Mouse (Mus musculus) spleen, postnatal 4 days (tissue): ENCODE results near the gene Olfr875.
"Not testable (repeated sequence)": the region's sequence is repeated elsewhere in the genome, so short reads cannot be mapped to it uniquely, and the experiment has no call there.

Experiments used
- DNase-seq, 2 experiments: peaks; one replicate each; pipeline ENCODE4 v3.0.0; 2022; ENCODE audit warnings: low spot score in 2 of 2

Olfr875 gene

GRCm38 (mm10) chr9:37771759-37772158, at the start of gene Olfr875:
TSS of gene Olfr875 (plus strand) at chr9:37771857.
- no peak for DNase-seq

GRCm38 (mm10) chr9:37734310-37734709, 37.3 kb upstream of the Olfr875 start:
- DNase-seq, result no peak

GRCm38 (mm10) chr9:37744806-37745205, 26.9 kb upstream of the Olfr875 start, which contains the start of gene Olfr874:
TSS of gene Olfr874 (plus strand) at chr9:37745106.
- no peak for DNase-seq

GRCm38 (mm10) chr9:37750319-37751075, 21.2 kb upstream of the Olfr875 start:
- no peak for DNase-seq

- no peak for DNase-seq
Measured at GRCm38 (mm10) chr9:37751467-37751866, 20.2 kb upstream of the Olfr875 start.

GRCm38 (mm10) chr9:37752006-37752405, 19.7 kb upstream of the Olfr875 start:
- no peak for DNase-seq

DNA sequence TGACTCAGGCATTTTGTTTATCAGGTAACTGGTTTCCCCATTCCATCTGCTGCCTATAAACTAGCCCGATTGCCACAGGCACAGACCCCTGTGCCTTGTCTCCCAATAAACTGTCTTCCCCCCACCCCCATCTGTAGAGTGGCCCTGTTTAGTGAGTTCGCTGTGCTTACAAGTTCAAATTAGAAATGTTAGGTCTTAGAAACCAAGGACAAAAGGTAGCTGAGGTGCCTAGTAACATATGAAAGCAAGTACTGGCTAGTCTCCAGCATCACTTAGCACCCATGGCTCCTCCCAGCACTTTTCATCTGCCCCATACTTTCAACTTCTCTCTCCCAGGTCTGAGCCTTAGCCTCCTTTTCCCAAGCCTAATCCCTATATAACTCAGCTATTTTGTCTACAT, 9.9 kb upstream of the Olfr875 start:
- DNase-seq, result no peak

DNA sequence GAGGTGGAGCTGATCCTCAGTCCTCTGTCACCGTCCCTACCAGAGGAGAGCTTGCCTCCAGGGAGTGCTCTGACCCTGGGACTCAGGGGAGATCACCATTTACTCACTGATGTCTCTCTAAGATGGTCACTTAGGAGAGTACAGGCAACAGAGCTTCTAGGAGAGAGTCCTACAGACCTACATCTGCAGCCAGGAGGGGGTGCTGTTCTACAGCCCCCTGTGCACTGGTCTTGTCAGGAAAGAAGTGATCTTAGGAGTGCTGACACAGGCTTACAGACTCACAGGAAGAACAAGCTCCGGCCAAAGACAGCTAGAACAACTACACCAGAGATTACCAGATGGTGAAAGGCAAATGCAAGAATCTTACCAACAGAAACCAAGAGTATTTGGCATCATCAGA, 9.1 kb upstream of the Olfr875 start:
- DNase-seq, result no peak

GRCm38 (mm10) chr9:37770661-37771060, 996 bp upstream of the Olfr875 start:
- no peak for DNase-seq

- DNase-seq, result no peak
Measured at GRCm38 (mm10) chr9:37782766-37783260, 11.2 kb downstream of the Olfr875 start.

GRCm38 (mm10) chr9:37783394-37784387, 12.0 kb downstream of the Olfr875 start:
- not testable (repeated sequence) for DNase-seq

GRCm38 (mm10) chr9:37786411-37786810, 14.8 kb downstream of the Olfr875 start:
- no peak for DNase-seq

DNA sequence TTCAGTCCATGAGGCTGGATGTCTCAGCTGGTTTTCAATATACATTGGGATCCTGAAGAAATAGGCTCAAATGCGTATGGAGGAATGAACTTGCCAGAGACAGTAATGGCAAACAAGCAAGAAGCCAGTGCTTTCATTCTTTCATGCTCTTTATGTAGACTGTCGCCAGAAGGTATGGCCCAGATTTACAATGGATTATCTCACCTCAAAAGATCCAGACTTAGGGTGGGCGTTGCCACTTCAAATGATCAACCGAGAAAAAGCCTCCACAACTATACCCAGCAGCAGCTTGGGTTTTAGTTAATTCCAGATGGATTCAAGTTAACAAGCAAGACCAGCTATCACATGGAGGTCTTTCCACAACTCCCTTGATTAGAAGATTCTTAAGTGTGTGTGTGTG, 30.4 kb downstream of the Olfr875 start:
- DNase-seq, result no peak

DNA sequence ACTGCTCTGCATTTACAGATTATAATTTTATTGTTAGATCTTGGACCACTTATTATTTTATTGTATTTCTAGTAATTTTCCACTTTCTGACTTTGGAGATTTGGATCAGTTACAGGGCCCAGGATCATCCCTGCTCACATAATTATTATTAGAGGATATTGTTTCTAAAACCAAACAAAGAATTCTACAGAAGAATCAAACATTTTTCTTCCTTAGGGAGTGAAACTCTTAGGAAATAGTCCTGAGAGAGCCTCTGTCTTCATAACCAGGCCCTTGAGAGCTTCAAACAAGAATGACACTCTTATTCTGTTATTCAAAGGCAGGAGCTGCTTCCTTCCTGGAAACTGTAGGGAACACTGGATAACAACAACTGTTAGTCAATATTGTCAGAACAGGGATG, 31.1 kb downstream of the Olfr875 start, which contains the start of gene Olfr876:
Gene Olfr876 (plus strand): TSS at position 301 of the 400 bp plus-strand sequence.
- DNase-seq, result no peak

DNA sequence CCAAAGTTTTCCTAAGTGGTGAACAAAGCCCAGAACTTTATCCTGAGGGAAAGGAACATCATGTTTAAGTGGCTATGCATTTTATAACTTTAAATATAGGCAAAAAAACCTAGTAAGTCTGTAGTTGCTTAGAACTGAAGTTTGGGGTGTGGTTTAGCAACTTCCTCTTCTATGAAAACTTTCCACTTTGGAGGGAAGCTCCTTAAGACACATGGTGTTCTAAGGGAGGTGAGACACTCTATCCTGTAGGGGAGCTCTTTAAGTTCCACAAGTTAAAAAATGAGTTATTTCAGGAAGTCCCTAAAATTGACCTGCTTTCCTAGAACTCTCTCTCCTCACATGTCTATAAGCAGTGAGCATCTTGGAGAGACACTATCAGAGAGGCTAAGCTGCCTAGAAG, 35.6 kb downstream of the Olfr875 start:
- DNase-seq, result no peak

DNA sequence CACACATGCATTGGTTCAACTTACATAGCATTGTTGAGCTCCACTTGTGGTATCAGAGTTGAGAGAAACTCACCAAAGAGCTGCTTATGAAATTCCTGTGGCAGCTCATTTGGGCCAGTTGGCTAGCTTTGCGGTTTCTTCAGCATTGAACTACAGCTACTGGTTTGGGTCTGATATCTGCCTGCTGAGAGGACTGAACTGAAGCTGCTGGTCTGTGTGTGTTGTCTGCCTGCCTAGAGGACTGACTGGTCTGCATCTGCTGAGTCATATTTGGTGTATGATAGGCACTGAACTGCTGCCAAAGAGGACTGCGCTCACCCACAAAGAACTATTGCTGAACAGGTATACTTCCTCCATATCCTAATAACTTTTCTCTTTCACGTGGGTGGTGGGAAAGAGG, 36.8 kb downstream of the Olfr875 start:
- no peak for DNase-seq

DNA sequence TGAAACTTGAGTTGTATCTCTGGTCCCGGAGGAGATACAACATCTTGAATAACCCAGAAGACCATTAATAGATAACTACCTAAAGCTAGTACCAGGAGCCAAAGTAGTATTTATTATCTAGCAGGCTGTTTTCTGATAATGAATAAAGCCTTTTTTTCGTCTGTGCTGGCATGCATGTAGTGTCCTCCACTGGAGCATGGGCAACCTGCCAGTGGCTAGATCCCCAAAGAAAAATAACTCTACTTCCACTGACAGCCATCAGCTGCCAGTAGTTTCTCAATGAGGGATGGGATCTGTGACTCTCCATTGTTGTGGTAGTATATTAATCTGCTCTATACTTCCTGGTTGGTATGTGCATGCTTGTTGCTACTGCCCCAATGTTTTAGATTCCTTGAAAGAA, 37.3 kb downstream of the Olfr875 start:
- no peak for DNase-seq

DNA sequence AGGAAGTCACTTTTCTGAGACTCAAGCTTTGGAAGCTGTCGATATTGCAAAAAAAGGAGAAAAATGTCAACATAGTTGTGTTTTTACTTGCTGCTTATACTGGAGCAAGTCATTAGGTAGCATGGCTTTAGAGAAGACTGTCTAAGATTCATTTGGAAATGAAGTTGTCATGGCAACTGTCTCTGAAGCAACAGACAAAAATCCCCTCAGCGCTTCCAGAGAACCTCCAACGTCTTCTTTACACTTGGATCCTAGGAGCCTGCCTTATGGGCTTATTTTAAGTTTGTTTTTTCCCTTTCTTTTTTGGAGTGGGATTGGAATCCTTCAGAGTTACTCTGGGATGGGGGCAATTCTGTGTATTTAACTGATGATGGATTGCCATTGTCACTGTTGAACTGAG, 43.0 kb downstream of the Olfr875 start:
- no peak for DNase-seq
